Mouse (Mus musculus) olfactory bulb, adult 2 months (tissue): ENCODE results near the gene Ttc9b. TPM values are rescaled to one million over a fixed set of nuclear protein-coding genes. Genes with fewer than 3 reads are reported as not detected.
"Not testable (repeated sequence)": the region's sequence is repeated elsewhere in the genome, so short reads cannot be mapped to it uniquely, and the experiment has no call there.

Source experiments
- H3K27ac ChIP-seq: fragments of 200-500 bp; 2 replicates; pipeline ENCODE4 v1.5.1; 2012; ENCODE audit warnings: low read depth, low read length; ENCODE audit not compliant: insufficient read depth
- H3K4me1 ChIP-seq: fragments of 200-500 bp; 2 replicates; pipeline ENCODE4 v1.6.1; 2012; ENCODE audit warnings: low read length; ENCODE audit not compliant: control insufficient read depth, insufficient read depth
- H3K4me3 ChIP-seq: fragments of 200-500 bp; 2 replicates; pipeline ENCODE4 v1.5.1; 2012; ENCODE audit warnings: mild to moderate bottlenecking, low read depth, low read length, moderate library complexity; ENCODE audit not compliant: insufficient read depth
- CTCF ChIP-seq: fragments of 200-500 bp; IDR thresholded peaks from 2 replicates; pipeline ENCODE4 v1.5.1; 2012; ENCODE audit warnings: low read depth, mild to moderate bottlenecking, low read length, moderate library complexity; ENCODE audit not compliant: insufficient read depth
- POLR2A ChIP-seq: fragments of 200-500 bp; IDR thresholded peaks from 2 replicates; pipeline ENCODE4 v1.6.1; 2012; ENCODE audit warnings: mild to moderate bottlenecking, low read depth, low read length, moderate library complexity; ENCODE audit not compliant: insufficient read depth
- WGBS: fragments of 180-500 bp; shearing (Covaris S2); methylation state at CpG from one replicate; pipeline ENCODE4 v1.1.7; 2018; 5-methylcytosine and 5-hydroxymethylcytosine counted together
- polyA plus RNA-seq: library from polyadenylated mRNA; stranded (reverse); fragments of >200 nt; gene quantifications from 2 replicates; pipeline ENCODE4 v1.2.4, GENCODE M21; 2012; ENCODE audit warnings: low replicate concordance; ENCODE audit not compliant: missing spikeins, insufficient read depth, insufficient read length

Ttc9b gene
- polyA plus RNA-seq, 1 experiment: not detected

DNA sequence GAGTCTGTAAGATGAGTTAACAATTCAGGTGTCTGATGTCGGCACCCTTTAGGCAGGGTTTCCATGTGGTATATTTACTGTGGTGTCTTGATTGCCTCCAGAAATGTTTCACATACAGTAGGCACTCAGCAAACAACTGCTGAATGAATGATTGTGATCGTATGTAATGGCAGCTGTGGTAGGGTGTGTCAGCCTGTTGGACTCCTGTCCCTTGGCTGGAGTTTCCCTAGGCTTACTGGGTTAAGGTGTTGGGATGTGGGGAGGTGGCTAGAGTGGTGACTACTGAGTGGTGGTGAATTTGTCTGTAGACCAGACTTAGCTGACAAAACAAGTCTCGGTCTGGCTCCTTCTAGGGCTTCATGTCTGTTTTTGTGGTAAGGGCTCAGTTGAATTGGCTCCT lies 43.3 kb upstream of the Ttc9b start:
- TF ChIP-seq CTCF (no peak), POLR2A (no peak)
- WGBS: 80% methylated on average over 3 of the region's 3 CpGs
- Histone ChIP-seq H3K4me3 (no peak overlapping the region), H3K4me1 (peaks cover 33% of the 10 kb centered on the region), H3K27ac (no peak overlapping the region)

DNA sequence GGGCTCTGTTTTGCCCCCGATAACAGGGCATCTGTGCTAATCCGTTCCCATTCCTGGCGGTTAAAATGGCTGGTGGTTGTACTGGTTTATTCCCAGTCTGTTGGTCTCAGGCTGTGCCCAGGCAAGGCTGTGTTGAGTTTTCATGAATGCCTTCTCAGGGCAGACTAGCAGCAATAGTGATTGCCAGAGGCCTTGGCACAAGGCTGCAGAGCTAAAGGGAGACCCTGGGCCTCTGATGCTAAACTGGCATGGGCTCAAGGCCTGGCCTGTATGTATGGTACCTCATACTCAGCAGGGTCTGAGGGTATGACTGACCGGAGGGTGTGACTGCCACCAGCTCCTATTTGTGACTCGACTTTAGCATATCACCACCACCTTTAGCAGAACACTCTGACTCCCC lies 42.8 kb upstream of the Ttc9b start:
- WGBS: 62% methylated on average over 5 of the region's 5 CpGs
- TF ChIP-seq CTCF (no peak), POLR2A (no peak)
- H3K27ac ChIP-seq: no peak overlapping the region
- no peak overlapping the region for H3K4me3 ChIP-seq
- H3K4me1 ChIP-seq: peaks cover 28% of the 10 kb centered on the region

DNA sequence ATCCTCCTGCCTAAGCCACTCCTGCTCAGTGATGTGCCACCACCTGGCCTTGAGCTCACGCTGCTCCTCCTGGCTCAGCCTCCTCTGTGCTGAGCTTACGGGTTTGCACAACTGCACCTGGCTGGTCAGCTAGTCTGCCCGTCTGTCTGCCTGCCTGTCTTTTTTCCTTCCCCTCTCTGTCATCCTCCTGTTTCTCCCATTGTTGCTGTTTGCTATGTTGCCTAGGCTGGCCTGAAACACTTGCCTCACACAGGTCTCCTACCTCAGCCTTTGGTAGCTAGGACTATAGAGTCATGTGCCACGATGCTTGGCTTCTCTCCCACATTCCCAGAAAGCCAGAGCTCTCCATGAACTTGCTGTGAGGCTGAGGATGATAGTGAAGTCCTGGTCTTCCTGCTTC lies 40.8 kb upstream of the Ttc9b start:
- TF ChIP-seq POLR2A: no peak
- TF ChIP-seq CTCF: no peak
- H3K27ac ChIP-seq: peak overlapping the region; percentile 54; the same call in 1 of the 2 replicates
- peaks cover 8% of the 10 kb centered on the region for H3K4me1 ChIP-seq
- 46% methylated on average over 4 of the region's 4 CpGs for WGBS
- H3K4me3 ChIP-seq: no peak overlapping the region

DNA sequence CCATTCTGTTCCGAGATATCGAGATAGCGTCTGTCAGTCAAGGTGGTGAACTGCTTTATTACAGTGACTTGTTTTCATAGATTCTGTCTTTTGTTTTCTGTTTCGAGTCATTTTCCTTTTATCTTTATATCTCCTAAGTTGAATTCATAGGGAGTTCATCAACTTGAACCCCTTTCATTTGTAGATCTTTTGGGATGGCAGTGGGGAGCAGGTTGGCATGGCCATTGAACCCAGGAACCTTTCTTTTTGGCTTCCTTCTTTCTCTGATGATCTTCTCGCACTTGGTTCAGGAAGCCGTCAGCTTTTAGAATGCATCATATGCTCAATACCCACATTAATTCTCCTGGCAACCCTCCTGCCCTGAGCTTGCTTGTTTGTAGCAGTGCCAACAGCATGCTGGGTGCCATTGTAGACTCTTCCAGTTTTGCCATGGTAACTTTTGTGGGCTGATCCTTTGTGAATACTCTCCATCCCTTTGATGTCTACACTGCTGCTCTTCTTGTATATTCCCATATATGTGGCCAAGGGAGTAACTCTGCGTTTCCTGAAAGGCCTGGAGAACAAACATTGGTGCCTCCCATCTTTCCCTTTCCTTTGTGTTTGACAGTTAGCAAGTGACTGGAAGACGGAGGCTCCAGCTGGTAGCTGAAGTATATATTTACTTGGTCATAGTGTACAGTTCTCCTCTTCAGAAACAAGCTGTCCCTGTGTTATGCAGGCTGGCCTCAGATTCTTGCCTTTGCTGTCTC lies 39.8 kb upstream of the Ttc9b start:
- TF ChIP-seq CTCF: no peak
- TF ChIP-seq POLR2A: no peak

DNA sequence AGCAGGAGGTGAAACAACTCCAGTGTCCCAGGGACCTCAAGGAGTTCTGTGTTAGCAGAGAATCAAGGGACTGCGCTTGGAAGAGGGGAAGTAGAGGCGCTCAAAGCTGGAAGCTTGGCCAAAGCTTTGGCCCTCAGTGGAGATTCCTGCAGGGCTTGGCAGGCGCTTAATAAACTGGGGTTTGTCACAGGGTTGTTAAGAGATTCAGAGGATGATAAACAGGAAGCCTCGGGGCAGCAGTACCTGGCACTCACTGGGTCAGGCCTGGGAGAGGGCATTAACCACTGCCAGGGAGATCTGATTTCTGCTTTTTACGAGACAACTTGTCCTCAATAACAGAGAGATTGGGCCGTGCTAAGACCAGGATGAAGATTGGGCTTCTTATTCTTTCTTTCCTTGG lies 32.7 kb upstream of the Ttc9b start:
- no peak overlapping the region for H3K4me3 ChIP-seq
- TF ChIP-seq CTCF (no peak), POLR2A (no peak)
- H3K27ac ChIP-seq: no peak overlapping the region
- no peaks in the 10 kb centered on the region for H3K4me1 ChIP-seq
- 42% methylated on average over 6 of the region's 6 CpGs for WGBS

More for the DNA sequence above, 39.8 kb upstream of the Ttc9b start:
- H3K4me1 ChIP-seq: peaks cover 5% of the 10 kb centered on the region
- H3K27ac ChIP-seq: peak overlapping the region; percentile 35
- WGBS: 34% methylated on average over 8 of the region's 8 CpGs
- no peak overlapping the region for H3K4me3 ChIP-seq

DNA sequence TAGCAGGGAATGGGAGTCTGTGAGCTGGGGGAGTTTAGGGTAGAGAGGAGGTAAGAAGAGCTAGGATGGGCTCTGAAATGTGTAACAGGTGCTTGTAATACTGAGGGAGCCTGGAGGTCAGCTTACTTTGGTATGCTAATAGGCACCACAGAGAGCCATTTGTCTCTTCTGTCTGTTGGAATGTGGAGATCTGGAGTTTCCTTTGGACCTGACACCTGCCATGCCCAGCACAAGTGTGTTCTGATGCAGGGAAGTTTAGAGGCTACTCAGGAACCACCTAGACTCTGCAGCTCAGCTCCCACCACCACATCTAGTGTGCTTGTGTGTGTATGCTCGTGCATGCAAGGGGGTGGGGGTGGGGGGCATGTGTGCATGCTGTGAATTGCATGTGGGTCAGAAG lies 31.5 kb upstream of the Ttc9b start:
- no peak for TF ChIP-seq CTCF
- no peak for TF ChIP-seq POLR2A
- no peak overlapping the region for H3K27ac ChIP-seq
- 73% methylated on average over 1 of the region's 1 CpGs for WGBS
- no peaks in the 10 kb centered on the region for H3K4me1 ChIP-seq
- no peak overlapping the region for H3K4me3 ChIP-seq

DNA sequence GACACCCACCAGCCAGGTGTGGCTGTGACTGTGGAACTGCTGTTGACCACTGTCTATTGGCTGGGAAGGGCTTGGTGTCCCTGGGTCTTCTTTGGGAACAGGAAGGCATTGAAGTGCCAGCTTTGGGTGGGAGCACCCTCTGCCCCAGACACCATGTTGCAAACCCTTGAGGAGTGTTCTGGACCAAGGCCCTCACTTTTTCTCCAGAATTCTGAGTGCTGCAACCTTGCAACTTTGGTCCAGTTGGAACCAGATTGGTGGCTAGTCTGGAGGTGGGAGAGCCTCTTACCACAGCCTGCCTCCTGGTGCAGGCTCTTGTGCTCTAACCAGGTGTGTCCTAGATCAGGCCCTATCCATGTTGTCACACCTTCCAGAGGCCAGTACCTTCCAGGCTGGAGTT lies 28.7 kb upstream of the Ttc9b start:
- Histone ChIP-seq H3K4me1 (no peaks in the 10 kb centered on the region), H3K27ac (no peak overlapping the region), H3K4me3 (no peak overlapping the region)
- TF ChIP-seq POLR2A (no peak), CTCF (no peak)

DNA sequence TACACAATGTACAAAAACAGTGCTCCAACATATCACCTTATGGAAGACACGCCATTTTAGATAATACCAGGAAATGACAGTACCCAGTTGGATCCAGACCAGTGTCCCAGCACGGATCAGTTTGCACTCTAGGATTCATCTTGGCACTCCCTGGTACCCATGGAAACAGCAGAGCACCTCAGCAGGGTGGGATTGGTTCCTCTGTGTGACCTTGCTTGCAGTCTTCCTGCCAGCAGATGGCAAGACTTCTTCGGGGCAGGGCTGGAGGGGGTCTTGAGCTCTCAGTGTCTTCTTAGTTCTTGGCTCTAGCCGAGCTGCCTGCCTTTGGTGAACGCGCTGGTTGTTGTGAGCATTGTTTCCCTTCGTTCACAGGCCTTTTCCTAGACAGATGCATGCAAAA lies 26.0 kb upstream of the Ttc9b start:
- H3K27ac ChIP-seq: no peak overlapping the region
- 76% methylated on average over 7 of the region's 7 CpGs for WGBS
- no peak overlapping the region for H3K4me3 ChIP-seq
- H3K4me1 ChIP-seq: no peaks in the 10 kb centered on the region
- TF ChIP-seq CTCF (no peak), POLR2A (no peak)

DNA sequence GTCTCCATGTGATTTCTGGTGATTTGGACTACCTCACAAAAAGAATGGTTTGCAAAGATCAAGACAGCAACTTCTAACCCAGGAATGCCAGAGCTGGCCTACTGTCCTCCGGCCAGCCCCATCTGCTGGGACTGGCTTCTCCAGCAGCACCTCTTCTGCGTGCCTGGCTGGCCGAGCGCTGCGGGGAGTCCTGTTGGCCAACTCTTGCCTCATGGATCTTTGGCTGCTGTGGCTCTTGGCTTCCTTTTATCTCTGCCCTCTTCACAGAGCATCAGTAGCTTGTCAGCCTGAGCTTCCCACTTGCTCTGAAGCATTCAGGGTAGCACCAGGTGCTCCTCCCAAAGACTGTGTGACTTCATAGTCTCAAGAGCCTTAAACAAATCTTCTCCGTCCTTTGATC lies 25.5 kb upstream of the Ttc9b start:
- Histone ChIP-seq H3K4me3 (no peak overlapping the region), H3K27ac (no peak overlapping the region), H3K4me1 (no peaks in the 10 kb centered on the region)
- no peak for TF ChIP-seq CTCF
- TF ChIP-seq POLR2A: no peak
- WGBS: 91% methylated on average over 6 of the region's 6 CpGs

DNA sequence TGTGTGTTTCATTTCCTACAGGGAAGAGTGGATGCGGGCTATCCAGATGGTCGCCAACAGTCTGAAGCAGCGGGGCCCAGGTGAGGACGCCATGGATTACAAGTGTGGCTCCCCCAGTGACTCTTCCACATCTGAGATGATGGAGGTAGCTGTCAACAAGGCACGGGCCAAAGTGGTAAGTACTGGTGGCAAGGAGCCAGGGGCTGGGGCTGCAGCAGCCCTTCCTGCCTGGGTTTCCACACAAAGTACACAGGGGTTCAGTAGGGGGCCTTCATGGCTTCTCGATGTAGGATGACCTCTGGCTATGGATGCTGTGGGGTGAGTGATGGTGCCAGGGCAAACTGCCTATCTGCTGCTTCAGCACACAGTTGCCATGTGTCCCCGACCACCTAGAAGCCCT lies 24.9 kb upstream of the Ttc9b start:
- 90% methylated on average over 7 of the region's 7 CpGs for whole genome bisulfite sequencing
- H3K4me1 ChIP-seq, H3K27ac ChIP-seq, H3K4me3 ChIP-seq: not testable (repeated sequence)
